Mouse (Mus musculus) lung, adult 2 months (tissue): Measurements from ENCODE around the gene Ndufaf2. TPM values are rescaled to one million over a fixed set of nuclear protein-coding genes. Genes with fewer than 3 reads are reported as not detected.

Experiments
- DNase-seq: peaks from one replicate; pipeline ENCODE4 v3.0.0; 2022
- H3K4me1 ChIP-seq: fragments of 200-500 bp; 2 replicates; pipeline ENCODE4 v1.6.1; 2011; ENCODE audit warnings: low read length; ENCODE audit not compliant: control insufficient read depth, insufficient read depth
- H3K4me3 ChIP-seq: fragments of 200-500 bp; replicated peaks from 2 replicates; pipeline ENCODE3; 2011; ENCODE audit warnings: low read depth, mild to moderate bottlenecking, control low read depth, low read length; ENCODE audit errors: extremely low read depth
- CTCF ChIP-seq: fragments of 200-500 bp; IDR thresholded peaks from 2 replicates; pipeline ENCODE4 v1.5.1; 2011; ENCODE audit warnings: mild to moderate bottlenecking, low read length, control low read depth; ENCODE audit not compliant: insufficient read depth
- POLR2A ChIP-seq: fragments of 200-500 bp; IDR thresholded peaks from 2 replicates; pipeline ENCODE4 v1.6.1; 2011; ENCODE audit warnings: low read depth, mild to moderate bottlenecking, control low read depth, low read length, borderline replicate concordance; ENCODE audit errors: extremely low read depth
- WGBS: fragments of 180-500 bp; shearing (Covaris S2); methylation state at CpG from one replicate; pipeline ENCODE4 v1.1.7; 2018; 5-methylcytosine and 5-hydroxymethylcytosine counted together
- polyA plus RNA-seq: library from polyadenylated mRNA; depleted of rRNA; stranded (reverse); fragments of >200 nt; gene quantifications from 2 replicates; pipeline ENCODE4 v1.2.3, GENCODE M21; 2012

Gene Ndufaf2
- polyA plus RNA-seq, 1 experiment: 7.1 TPM

DNA sequence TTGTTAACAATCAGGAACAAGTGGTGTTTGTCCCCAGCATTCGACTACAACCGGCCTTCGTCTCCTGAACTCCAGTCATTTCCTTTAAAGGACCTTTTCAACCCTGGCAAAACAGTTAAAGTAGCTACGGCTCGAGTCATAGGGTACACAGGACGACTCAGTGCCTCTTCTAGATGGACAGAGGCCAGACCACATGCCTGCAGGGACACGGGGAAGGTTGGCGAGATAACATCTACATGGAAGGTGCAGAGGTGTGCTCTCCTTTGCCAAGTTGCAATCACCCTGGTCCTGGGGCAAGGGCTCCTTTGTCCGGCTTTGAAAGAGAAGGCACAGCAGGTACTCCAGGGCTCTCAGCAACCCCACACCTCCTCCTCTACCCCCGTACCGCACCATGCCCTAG is 195.0 kb downstream of the Ndufaf2 start:
- no peaks in the 10 kb centered on the region; the same call in 1 of the 2 replicates for H3K4me1 ChIP-seq
- no peak for DNase-seq
- no peak overlapping the region for H3K4me3 ChIP-seq
- 60% methylated on average over 11 of the region's 11 CpGs for WGBS
- no peak for TF ChIP-seq POLR2A
- no peak for TF ChIP-seq CTCF

DNA sequence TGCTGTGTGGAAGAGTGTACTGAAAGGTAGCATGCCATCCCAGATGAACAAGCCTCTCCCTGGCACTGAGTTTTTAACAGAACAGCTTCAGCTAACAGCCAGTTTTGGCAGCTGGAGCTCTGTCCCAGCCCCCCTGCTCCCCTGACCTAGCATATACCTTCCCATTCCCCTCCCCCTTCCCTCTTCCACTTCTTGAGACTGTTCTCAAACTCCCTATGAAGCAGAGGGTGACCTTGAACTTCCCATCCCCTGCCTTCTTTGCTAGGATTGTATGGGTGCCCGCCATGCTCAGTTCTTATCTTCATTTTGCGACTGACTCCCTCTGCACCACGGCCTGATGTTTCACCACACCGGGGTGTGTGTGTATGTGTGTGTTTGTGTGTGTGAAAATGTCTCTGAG is 195.7 kb downstream of the Ndufaf2 start:
- TF ChIP-seq POLR2A (no peak), CTCF (no peak)
- Histone ChIP-seq H3K4me1 (no peaks in the 10 kb centered on the region; the same call in 1 of the 2 replicates), H3K4me3 (no peak overlapping the region)
- WGBS: 71% methylated on average over 4 of the region's 4 CpGs
- no peak for DNase-seq

DNA sequence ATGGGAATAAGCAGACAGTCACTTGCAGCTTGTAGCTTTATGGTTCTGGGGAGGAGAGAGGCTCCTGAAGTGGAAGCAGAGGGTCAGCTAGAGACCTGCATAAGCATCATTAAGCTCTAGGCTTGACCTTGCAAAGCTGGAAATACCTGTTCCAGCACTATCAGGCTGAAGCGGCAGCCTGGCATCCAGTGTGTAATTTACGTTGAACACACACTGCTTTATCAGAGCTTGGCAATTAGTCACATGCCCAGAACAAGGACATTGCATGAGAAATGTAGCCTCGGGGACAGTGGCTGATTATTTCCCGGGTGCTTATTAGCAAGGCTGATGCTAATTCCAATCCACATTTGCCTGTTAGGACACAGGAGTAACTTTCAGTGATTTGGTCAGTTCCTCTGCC is 196.5 kb downstream of the Ndufaf2 start:
- Histone ChIP-seq H3K4me3 (no peak overlapping the region), H3K4me1 (no peaks in the 10 kb centered on the region; the same call in 1 of the 2 replicates)
- no peak for TF ChIP-seq POLR2A
- TF ChIP-seq CTCF: no peak
- DNase-seq: no peak
- 59% methylated on average over 4 of the region's 4 CpGs for WGBS

DNA sequence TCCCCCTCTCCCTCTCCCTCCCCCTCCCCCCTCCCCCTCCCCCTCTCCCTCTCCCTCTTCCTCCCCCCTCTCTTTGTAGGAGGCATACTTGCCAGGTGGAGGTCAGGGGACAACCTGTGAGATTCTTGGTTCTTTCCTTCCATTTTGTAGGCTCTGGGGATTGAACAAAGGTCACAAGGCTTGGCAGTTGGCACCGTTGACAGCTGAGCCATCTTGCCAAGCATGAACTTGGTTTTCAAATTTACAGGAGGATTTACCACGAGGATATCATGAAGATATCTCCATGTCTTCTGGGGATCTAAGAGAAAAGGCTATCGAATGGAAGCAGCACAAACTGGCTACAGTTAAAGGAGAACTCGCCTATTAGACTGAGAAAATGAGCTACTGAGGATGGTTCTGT is 196.9 kb downstream of the Ndufaf2 start:
- no peak overlapping the region for H3K4me3 ChIP-seq
- 59% methylated on average over 4 of the region's 4 CpGs for WGBS
- no peaks in the 10 kb centered on the region; the same call in 1 of the 2 replicates for H3K4me1 ChIP-seq
- TF ChIP-seq CTCF: no peak
- no peak for TF ChIP-seq POLR2A
- DNase-seq: no peak

DNA sequence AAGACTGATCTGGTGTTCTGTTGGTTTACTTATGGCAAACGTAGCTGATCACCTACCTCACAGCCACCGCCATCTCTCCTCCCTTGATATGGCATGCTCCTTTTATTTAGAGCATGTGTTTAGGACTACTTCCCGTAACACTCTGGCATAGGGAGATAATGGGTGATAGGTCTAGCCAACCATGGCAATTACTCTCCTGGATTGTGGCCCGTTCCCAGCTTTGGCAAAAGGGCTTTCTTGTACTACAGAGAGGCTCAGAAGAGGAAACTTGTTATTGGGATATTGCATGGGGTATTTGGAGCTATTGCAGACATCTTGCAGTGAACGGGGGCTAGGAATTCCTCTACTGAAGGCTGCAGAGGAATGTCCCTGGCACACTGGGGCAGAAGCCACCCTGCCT is 197.9 kb downstream of the Ndufaf2 start:
- TF ChIP-seq CTCF: no peak
- TF ChIP-seq POLR2A: no peak
- 91% methylated on average over 5 of the region's 5 CpGs for WGBS
- no peak overlapping the region for H3K4me3 ChIP-seq
- no peak for DNase-seq
- no peaks in the 10 kb centered on the region; the same call in 1 of the 2 replicates for H3K4me1 ChIP-seq

DNA sequence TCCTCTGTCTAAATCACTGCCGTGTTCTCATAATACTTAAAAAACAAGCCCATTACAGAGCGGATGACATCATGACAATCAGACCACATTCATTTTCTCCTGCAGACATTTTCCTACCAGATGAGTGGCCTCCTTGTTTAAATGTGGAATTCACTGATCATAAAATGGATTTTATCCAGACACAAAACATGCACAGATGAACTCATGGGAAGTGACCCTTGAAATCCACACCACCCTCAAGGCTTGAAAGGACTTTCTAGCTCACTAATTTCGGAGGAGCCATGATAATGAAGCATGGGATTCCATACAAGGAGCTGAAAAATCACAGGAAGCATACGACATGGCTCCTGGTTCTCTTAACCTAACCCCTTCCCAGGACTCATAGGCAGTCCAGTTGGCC is 198.5 kb downstream of the Ndufaf2 start:
- H3K4me3 ChIP-seq: no peak overlapping the region
- WGBS: 90% methylated on average over 4 of the region's 4 CpGs
- H3K4me1 ChIP-seq: no peaks in the 10 kb centered on the region; the same call in 1 of the 2 replicates
- TF ChIP-seq CTCF (no peak), POLR2A (no peak)
- DNase-seq: no peak

DNA sequence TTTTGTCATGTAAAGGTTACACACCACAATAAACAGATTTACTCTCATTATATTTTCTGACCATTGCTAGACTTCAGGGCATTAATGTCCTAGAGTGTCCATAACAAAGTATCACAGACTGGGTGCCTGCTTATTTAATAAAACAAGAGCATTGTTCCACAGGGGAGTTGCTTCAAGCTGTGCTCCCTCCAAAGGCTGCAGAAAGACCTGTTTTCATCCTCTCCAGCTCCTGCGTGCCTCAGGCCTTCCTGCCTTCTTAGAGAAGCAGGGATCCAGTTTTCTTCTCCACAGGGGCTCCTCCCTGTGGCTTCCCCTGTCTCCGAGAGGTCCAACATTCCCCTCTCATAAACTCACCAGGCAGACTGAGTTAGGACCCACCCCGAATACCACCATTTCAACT is 202.2 kb downstream of the Ndufaf2 start:
- TF ChIP-seq CTCF: no peak
- TF ChIP-seq POLR2A: no peak
- Histone ChIP-seq H3K4me1 (peaks cover 6% of the 10 kb centered on the region; the same call in 1 of the 2 replicates), H3K4me3 (no peak overlapping the region)
- no peak for DNase-seq
- WGBS: 65% methylated on average over 3 of the region's 3 CpGs

DNA sequence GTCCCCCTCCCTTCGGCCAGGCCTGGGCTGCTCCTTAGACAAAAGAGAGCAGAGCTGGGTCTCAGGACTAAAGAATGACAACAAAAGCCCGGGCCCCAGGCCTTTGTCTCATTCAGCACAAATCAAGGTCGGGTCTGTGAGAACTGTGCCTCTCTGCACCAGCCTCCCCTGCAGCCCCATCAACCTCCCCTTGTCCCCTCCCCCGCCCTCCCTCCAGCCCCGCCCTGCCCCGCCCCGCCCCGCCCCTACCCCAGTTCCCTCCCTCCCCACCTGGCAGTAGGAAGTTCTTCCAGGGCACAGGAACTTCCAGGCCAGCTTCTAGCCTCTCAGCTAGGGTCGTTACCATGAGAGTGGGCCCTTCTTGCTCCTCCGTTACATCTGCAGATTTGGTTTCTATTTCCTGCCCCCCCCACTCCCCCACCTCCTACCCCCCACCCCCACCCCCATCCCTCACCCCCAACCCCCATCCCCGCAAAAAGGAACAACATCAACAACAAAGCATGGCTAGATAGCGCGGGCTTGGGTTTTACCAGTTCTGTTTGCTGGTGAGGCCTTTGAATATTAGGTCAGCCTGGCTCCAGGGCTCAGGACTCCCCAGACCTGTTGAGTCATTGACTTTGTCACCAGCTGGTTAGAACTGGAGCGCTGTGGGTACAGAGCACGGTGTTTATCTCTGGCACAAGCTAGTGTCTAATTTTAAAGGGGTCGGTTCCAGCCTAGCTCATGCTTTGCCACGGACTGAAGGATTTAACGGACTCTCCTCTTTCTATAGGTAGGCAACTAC is 202.9 kb downstream of the Ndufaf2 start:
- DNase-seq: no peak
- 37% methylated on average over 18 of the region's 18 CpGs for WGBS
- Histone ChIP-seq H3K4me3 (no peak overlapping the region), H3K4me1 (peaks cover 6% of the 10 kb centered on the region; the same call in 1 of the 2 replicates)
- TF ChIP-seq CTCF (no peak), POLR2A (no peak)

DNA sequence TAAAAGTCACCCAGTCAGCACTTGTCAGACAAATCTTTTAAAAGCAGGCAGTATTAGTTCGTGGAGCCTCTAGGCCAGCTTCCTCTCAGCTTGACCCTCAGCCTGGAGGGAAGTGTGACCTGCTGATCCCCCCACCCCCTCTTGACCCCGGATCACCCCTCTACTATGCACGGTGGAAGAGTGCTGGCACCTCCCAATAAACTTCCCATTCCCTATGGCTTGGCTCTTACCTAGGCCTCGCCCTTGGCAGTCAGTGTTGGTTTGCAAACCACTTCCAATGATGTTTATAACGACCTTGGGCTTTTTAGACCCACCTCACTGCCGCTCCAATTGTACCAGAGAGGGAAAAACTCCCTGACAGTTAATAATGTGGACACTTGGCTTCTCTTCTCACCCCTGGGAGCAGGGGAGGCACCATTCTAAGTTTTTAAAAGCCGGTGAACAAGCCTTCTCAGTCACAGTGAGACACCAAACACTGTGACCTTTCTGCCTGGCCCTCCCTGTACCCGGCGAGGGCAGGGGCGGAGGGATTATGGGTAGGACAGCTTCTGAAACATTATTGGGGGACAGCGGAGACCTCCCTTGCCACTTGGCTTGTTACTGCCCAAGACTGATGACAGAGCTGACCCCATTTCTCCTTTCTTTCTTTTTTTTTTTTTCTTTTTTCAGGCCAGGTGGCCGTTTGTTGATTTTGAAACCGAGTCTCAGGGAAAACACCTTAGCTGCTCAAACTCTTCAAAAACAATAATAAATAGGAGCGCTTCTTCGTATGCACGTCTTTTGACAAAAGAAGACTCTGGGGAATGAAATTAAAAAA is 203.8 kb downstream of the Ndufaf2 start:
- 54% methylated on average over 16 of the region's 16 CpGs for WGBS
- peaks cover 6% of the 10 kb centered on the region; the same call in 1 of the 2 replicates for H3K4me1 ChIP-seq

More for the DNA sequence above, 203.8 kb downstream of the Ndufaf2 start:
- H3K4me3 ChIP-seq: no peak overlapping the region
- DNase-seq: no peak
- TF ChIP-seq CTCF: no peak
- no peak for TF ChIP-seq POLR2A
